Mouse (Mus musculus): Measurements from ENCODE around the gene Dpysl4.

The Dpysl4 gene

GRCm38 (mm10) chr7:139096399-139096798 is 10.6 kb downstream of the Dpysl4 start:
- no peak for DNase-seq (ENCODE audit: low read depth, low spot score)

GRCm38 (mm10) chr7:139100531-139101095 is 14.8 kb downstream of the Dpysl4 start:
- no peak for DNase-seq (ENCODE audit: low read depth, low spot score)

GRCm38 (mm10) chr7:139101286-139101804 is 15.5 kb downstream of the Dpysl4 start:
- DNase-seq (ENCODE audit: low read depth, low spot score), result no peak

GRCm38 (mm10) chr7:139101826-139102225 is 16.0 kb downstream of the Dpysl4 start:
- DNase-seq (ENCODE audit: low read depth, low spot score), result no peak

GRCm38 (mm10) chr7:139103960-139104381 is 18.2 kb downstream of the Dpysl4 start:
- DNase-seq (ENCODE audit: low read depth, low spot score), result no peak

GRCm38 (mm10) chr7:139105076-139105475 is 19.3 kb downstream of the Dpysl4 start:
- DNase-seq (ENCODE audit: low read depth, low spot score), result no peak

GRCm38 (mm10) chr7:139105705-139106104 is 19.9 kb downstream of the Dpysl4 start:
- no peak for DNase-seq (ENCODE audit: low read depth, low spot score)

GRCm38 (mm10) chr7:139107908-139108650 is 22.3 kb downstream of the Dpysl4 start:
- peak; percentile 56 for DNase-seq (ENCODE audit: low read depth, low spot score)

GRCm38 (mm10) chr7:139119152-139119774 is 33.5 kb downstream of the Dpysl4 start:
- DNase-seq (ENCODE audit: low read depth, low spot score), result peak; percentile 49

- no peak for DNase-seq (ENCODE audit: low read depth, low spot score)
Measured at GRCm38 (mm10) chr7:139119775-139120153, 34.0 kb downstream of the Dpysl4 start.

- DNase-seq (ENCODE audit: low read depth, low spot score), result no peak
Measured at GRCm38 (mm10) chr7:139125881-139126280, 40.1 kb downstream of the Dpysl4 start.

- DNase-seq (ENCODE audit: low read depth, low spot score), result no peak
Measured at GRCm38 (mm10) chr7:139126549-139126948, 40.7 kb downstream of the Dpysl4 start.

- no peak for DNase-seq (ENCODE audit: low read depth, low spot score)
Measured at GRCm38 (mm10) chr7:139128994-139129393, 43.2 kb downstream of the Dpysl4 start.

- DNase-seq (ENCODE audit: low read depth, low spot score), result no peak
Measured at GRCm38 (mm10) chr7:139130361-139130760, 44.6 kb downstream of the Dpysl4 start.

GRCm38 (mm10) chr7:139131538-139131937 is 45.7 kb downstream of the Dpysl4 start:
- DNase-seq (ENCODE audit: low read depth, low spot score), result no peak

- DNase-seq (ENCODE audit: low read depth, low spot score), result no peak
Measured at GRCm38 (mm10) chr7:139133446-139133845, 47.6 kb downstream of the Dpysl4 start.

- DNase-seq (ENCODE audit: low read depth, low spot score), result no peak
Measured at GRCm38 (mm10) chr7:139135236-139135635, 49.4 kb downstream of the Dpysl4 start.

GRCm38 (mm10) chr7:139136906-139137491 is 51.2 kb downstream of the Dpysl4 start:
- DNase-seq (ENCODE audit: low read depth, low spot score), result no peak

- peak; percentile 73 for DNase-seq (ENCODE audit: low read depth, low spot score)
Measured at GRCm38 (mm10) chr7:139139921-139140461, 54.2 kb downstream of the Dpysl4 start.

- no peak for DNase-seq (ENCODE audit: low read depth, low spot score)
Measured at GRCm38 (mm10) chr7:139143785-139144184, 58.0 kb downstream of the Dpysl4 start.

GRCm38 (mm10) chr7:139145891-139146290 is 60.1 kb downstream of the Dpysl4 start:
- DNase-seq (ENCODE audit: low read depth, low spot score), result peak; percentile 28

GRCm38 (mm10) chr7:139147360-139147759 is 61.6 kb downstream of the Dpysl4 start:
- DNase-seq (ENCODE audit: low read depth, low spot score), result no peak

Data from R1 (cell line).